Mouse (Mus musculus) ES-CJ7 (cell line): Measurements from ENCODE around the gene Mindy4.

Experiments used
- DNase-seq: peaks from one replicate; pipeline ENCODE4 v3.0.0; 2011; ENCODE audit warnings: low read depth, low spot score

The Mindy4 gene

GRCm38 (mm10) chr6:55256500-55257191 lies 53.5 kb downstream of the Mindy4 start:
- DNase-seq: no peak

GRCm38 (mm10) chr6:55257246-55257645 lies 54.1 kb downstream of the Mindy4 start:
- DNase-seq: no peak

GRCm38 (mm10) chr6:55258428-55259325 lies 55.5 kb downstream of the Mindy4 start:
- DNase-seq: no peak

GRCm38 (mm10) chr6:55262161-55262560 lies 59.0 kb downstream of the Mindy4 start:
- no peak for DNase-seq

- no peak for DNase-seq
Measured at GRCm38 (mm10) chr6:55263490-55264046, 60.4 kb downstream of the Mindy4 start.

- DNase-seq: no peak
Measured at GRCm38 (mm10) chr6:55264741-55265366, 61.7 kb downstream of the Mindy4 start.

- DNase-seq: no peak
Measured at GRCm38 (mm10) chr6:55272952-55273351, 69.8 kb downstream of the Mindy4 start.

- no peak for DNase-seq
Measured at GRCm38 (mm10) chr6:55273463-55273862, 70.3 kb downstream of the Mindy4 start.

GRCm38 (mm10) chr6:55275000-55275399 lies 71.8 kb downstream of the Mindy4 start:
- DNase-seq: no peak

GRCm38 (mm10) chr6:55275786-55276185 lies 72.6 kb downstream of the Mindy4 start:
- DNase-seq: no peak

- no peak for DNase-seq
Measured at GRCm38 (mm10) chr6:55276692-55277282, 73.6 kb downstream of the Mindy4 start.

- DNase-seq: no peak
Measured at GRCm38 (mm10) chr6:55278086-55278485, 74.9 kb downstream of the Mindy4 start.

- no peak for DNase-seq
Measured at GRCm38 (mm10) chr6:55278520-55278919, 75.3 kb downstream of the Mindy4 start.

- DNase-seq: no peak
Measured at GRCm38 (mm10) chr6:55280979-55281378, 77.8 kb downstream of the Mindy4 start.

- no peak for DNase-seq
Measured at GRCm38 (mm10) chr6:55281687-55282086, 78.5 kb downstream of the Mindy4 start.

GRCm38 (mm10) chr6:55282348-55282747 lies 79.2 kb downstream of the Mindy4 start:
- DNase-seq: no peak

GRCm38 (mm10) chr6:55285218-55285617 lies 82.0 kb downstream of the Mindy4 start:
- no peak for DNase-seq

- no peak for DNase-seq
Measured at GRCm38 (mm10) chr6:55288007-55288602, 84.9 kb downstream of the Mindy4 start.

GRCm38 (mm10) chr6:55294549-55295131 lies 91.5 kb downstream of the Mindy4 start:
- DNase-seq: no peak

GRCm38 (mm10) chr6:55295325-55295724 lies 92.1 kb downstream of the Mindy4 start:
- no peak for DNase-seq

GRCm38 (mm10) chr6:55299482-55299881 lies 96.3 kb downstream of the Mindy4 start:
- no peak for DNase-seq
